Mouse (Mus musculus): ENCODE measurements around the gene Apoe. TPM values are rescaled to one million over a fixed set of nuclear protein-coding genes. Genes with fewer than 3 reads are reported as not detected.

Gene Apoe
- polyA plus RNA-seq, 1 experiment: 939 TPM

- Histone ChIP-seq H3K4me3 (ENCODE audit: insufficient read depth, low read depth, low read length) (no peak overlapping the region), H3K4me1 (ENCODE audit: control insufficient read depth, insufficient read depth, low read length) (no peaks in the 10 kb centered on the region), H3K27me3 (replicated peaks; ENCODE audit: control insufficient read depth, insufficient read depth, low read length) (no peaks in the 10 kb centered on the region), H3K36me3 (ENCODE audit: control insufficient read depth, insufficient read depth, low read length) (no peaks in the 10 kb centered on the region), H3K27ac (ENCODE audit: insufficient read depth, low read depth, low read length) (no peak overlapping the region)
- DNase-seq: no peak
- TF ChIP-seq CTCF (conservative IDR thresholded peaks at IDR 0.05; ENCODE audit: insufficient read depth, insufficient read length, low read depth, low read length) (no peak), POLR2A (IDR thresholded peaks at IDR 0.05; ENCODE audit: low read depth, low read length) (no peak)
- WGBS: 87% methylated on average over 10 of the region's 10 CpGs
Measured at GRCm38 (mm10) chr7:19675824-19676223, 23.2 kb downstream of the Apoe start.

- no peak overlapping the region for H3K4me3 ChIP-seq (ENCODE audit: insufficient read depth, low read depth, low read length)
- no peaks in the 10 kb centered on the region for H3K36me3 ChIP-seq (ENCODE audit: control insufficient read depth, insufficient read depth, low read length)
- no peak overlapping the region for H3K27ac ChIP-seq (ENCODE audit: insufficient read depth, low read depth, low read length)
- peaks cover 5% of the 10 kb centered on the region for H3K4me1 ChIP-seq (ENCODE audit: control insufficient read depth, insufficient read depth, low read length)
- no peak for DNase-seq
- no peak for TF ChIP-seq POLR2A (IDR thresholded peaks at IDR 0.05; ENCODE audit: low read depth, low read length)
- no peak for TF ChIP-seq CTCF (conservative IDR thresholded peaks at IDR 0.05; ENCODE audit: insufficient read depth, insufficient read length, low read depth, low read length)
- 57% methylated on average over 14 of the region's 14 CpGs for WGBS
- H3K27me3 ChIP-seq (replicated peaks; ENCODE audit: control insufficient read depth, insufficient read depth, low read length): no peaks in the 10 kb centered on the region
Measured at GRCm38 (mm10) chr7:19673083-19673699, 25.8 kb downstream of the Apoe start.

DNA sequence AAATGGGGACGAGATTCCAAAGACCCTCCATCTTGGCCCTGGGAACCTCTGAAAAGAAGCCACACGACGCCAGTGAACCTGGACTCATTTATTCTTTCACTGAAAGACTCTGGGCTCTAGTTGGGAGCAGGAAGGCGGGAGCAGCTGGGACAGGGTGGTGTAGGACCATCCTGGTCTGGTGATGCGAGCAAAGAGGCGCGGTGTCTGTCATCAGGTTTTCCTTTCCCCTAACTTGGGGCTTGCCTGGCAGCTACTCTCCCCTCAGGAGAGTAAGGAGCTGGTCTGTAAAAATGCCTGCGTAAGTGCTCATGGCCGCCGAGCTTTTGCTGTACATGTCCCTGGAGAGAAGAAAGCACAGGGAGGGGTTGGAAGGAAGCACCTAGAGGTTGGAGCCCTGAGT lies 27.5 kb downstream of the Apoe start:
- Histone ChIP-seq H3K27ac (ENCODE audit: insufficient read depth, low read depth, low read length) (no peak overlapping the region), H3K4me3 (ENCODE audit: insufficient read depth, low read depth, low read length) (no peak overlapping the region), H3K27me3 (replicated peaks; ENCODE audit: control insufficient read depth, insufficient read depth, low read length) (no peaks in the 10 kb centered on the region), H3K36me3 (ENCODE audit: control insufficient read depth, insufficient read depth, low read length) (no peaks in the 10 kb centered on the region), H3K4me1 (ENCODE audit: control insufficient read depth, insufficient read depth, low read length) (peaks cover 5% of the 10 kb centered on the region)
- TF ChIP-seq POLR2A (IDR thresholded peaks at IDR 0.05; ENCODE audit: low read depth, low read length) (no peak), CTCF (conservative IDR thresholded peaks at IDR 0.05; ENCODE audit: insufficient read depth, insufficient read length, low read depth, low read length) (no peak)
- 77% methylated on average over 10 of the region's 10 CpGs for WGBS
- DNase-seq: no peak

DNA sequence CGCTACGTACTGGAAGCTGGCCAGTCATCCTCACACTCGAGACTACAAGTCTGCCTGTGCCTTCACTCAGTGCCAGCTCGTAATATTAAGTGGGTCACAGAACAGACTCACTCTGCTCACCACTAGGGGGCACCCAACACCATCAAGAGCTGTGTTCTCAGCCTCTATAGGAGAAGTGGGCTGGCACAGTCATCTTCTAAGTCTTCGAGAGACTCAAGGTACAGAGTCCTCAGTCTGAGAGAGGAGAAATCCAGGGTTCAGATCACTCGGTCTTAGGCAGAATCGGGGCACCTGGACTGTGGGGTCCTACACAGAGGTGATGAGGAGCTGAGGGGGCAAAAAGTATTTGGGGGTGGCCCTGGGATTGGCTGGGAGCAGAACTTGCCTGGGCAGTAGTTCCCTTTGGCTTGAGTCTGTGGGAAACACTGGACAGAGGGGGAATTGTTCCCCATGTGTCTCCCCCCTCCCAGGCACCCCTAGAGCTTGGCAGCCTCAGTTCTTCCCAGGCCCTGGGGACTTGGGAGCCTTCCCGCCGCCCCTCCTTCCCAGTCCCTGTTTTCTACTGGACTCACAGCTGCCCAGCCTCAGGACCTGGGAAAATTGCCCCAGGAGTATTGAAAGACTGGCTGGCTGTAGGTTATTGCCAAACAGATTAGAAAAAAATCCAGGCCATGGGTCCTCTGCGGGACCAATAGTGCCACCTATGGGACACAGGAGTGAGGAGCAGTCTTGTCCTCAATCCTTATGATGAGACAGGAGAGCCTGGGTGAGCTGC lies 29.9 kb downstream of the Apoe start:
- H3K4me1 ChIP-seq (ENCODE audit: control insufficient read depth, insufficient read depth, low read length): peaks cover 5% of the 10 kb centered on the region
- peak; percentile 96 for DNase-seq
- TF ChIP-seq CTCF (conservative IDR thresholded peaks at IDR 0.05; ENCODE audit: insufficient read depth, insufficient read length, low read depth, low read length): peak; percentile 98
- TF ChIP-seq POLR2A (IDR thresholded peaks at IDR 0.05; ENCODE audit: low read depth, low read length): no peak
- no peak overlapping the region for H3K4me3 ChIP-seq (ENCODE audit: insufficient read depth, low read depth, low read length)
- H3K36me3 ChIP-seq (ENCODE audit: control insufficient read depth, insufficient read depth, low read length): no peaks in the 10 kb centered on the region
- WGBS: 3% methylated on average over 10 of the region's 10 CpGs
- H3K27ac ChIP-seq (ENCODE audit: insufficient read depth, low read depth, low read length): peak overlapping the region; percentile 24; the same call in 1 of the 2 replicates
- H3K27me3 ChIP-seq (replicated peaks; ENCODE audit: control insufficient read depth, insufficient read depth, low read length): no peaks in the 10 kb centered on the region

- no peak overlapping the region for H3K27ac ChIP-seq (ENCODE audit: insufficient read depth, low read depth, low read length)
- DNase-seq: no peak
Measured at GRCm38 (mm10) chr7:19667434-19667833, 31.6 kb downstream of the Apoe start.

GRCm38 (mm10) chr7:19666750-19667149 lies 32.2 kb downstream of the Apoe start:
- Histone ChIP-seq H3K27ac (ENCODE audit: insufficient read depth, low read depth, low read length) (no peak overlapping the region), H3K36me3 (ENCODE audit: control insufficient read depth, insufficient read depth, low read length) (no peaks in the 10 kb centered on the region), H3K4me3 (ENCODE audit: insufficient read depth, low read depth, low read length) (no peak overlapping the region), H3K27me3 (replicated peaks; ENCODE audit: control insufficient read depth, insufficient read depth, low read length) (no peaks in the 10 kb centered on the region), H3K4me1 (ENCODE audit: control insufficient read depth, insufficient read depth, low read length) (peaks cover 19% of the 10 kb centered on the region)
- DNase-seq: no peak
- peak; percentile 45 for TF ChIP-seq CTCF (conservative IDR thresholded peaks at IDR 0.05; ENCODE audit: insufficient read depth, insufficient read length, low read depth, low read length)
- no peak for TF ChIP-seq POLR2A (IDR thresholded peaks at IDR 0.05; ENCODE audit: low read depth, low read length)
- 79% methylated on average over 3 of the region's 3 CpGs for WGBS

More at GRCm38 (mm10) chr7:19667434-19667833, 31.6 kb downstream of the Apoe start:
- Histone ChIP-seq H3K27me3 (replicated peaks; ENCODE audit: control insufficient read depth, insufficient read depth, low read length) (no peaks in the 10 kb centered on the region), H3K36me3 (ENCODE audit: control insufficient read depth, insufficient read depth, low read length) (no peaks in the 10 kb centered on the region), H3K4me1 (ENCODE audit: control insufficient read depth, insufficient read depth, low read length) (peaks cover 18% of the 10 kb centered on the region), H3K4me3 (ENCODE audit: insufficient read depth, low read depth, low read length) (no peak overlapping the region)
- no peak for TF ChIP-seq POLR2A (IDR thresholded peaks at IDR 0.05; ENCODE audit: low read depth, low read length)
- no peak for TF ChIP-seq CTCF (conservative IDR thresholded peaks at IDR 0.05; ENCODE audit: insufficient read depth, insufficient read length, low read depth, low read length)
- 78% methylated on average over 2 of the region's 2 CpGs for WGBS

Data from kidney, adult 2 months (tissue).